Mouse (Mus musculus): ENCODE measurements around the gene Nebl. TPM values are rescaled to one million over a fixed set of nuclear protein-coding genes. Genes with fewer than 3 reads are reported as not detected.

Nebl gene
- total RNA-seq, 2 experiments from 2014 or later: 481 to 506 TPM

- intact Hi-C loops (cut with DNase I): no loop called here
- DNase-seq: no peak
Observed at GRCm38 (mm10) chr2:17714124-17714523, 17.1 kb downstream of the Nebl start.

GRCm38 (mm10) chr2:17711216-17711615, 20.0 kb downstream of the Nebl start:
- intact Hi-C loops (cut with DNase I): no loop called here
- DNase-seq: no peak

- DNase-seq: no peak
- intact Hi-C loops (cut with DNase I): no loop called here
Observed at GRCm38 (mm10) chr2:17710083-17710482, 21.2 kb downstream of the Nebl start.

- intact Hi-C loops (cut with DNase I): no loop called here
- no peak for DNase-seq
Observed at GRCm38 (mm10) chr2:17705964-17706363, 25.3 kb downstream of the Nebl start.

- no peak for DNase-seq
Observed at GRCm38 (mm10) chr2:17705426-17705825, 25.8 kb downstream of the Nebl start.

GRCm38 (mm10) chr2:17703170-17703512, 28.1 kb downstream of the Nebl start:
- intact Hi-C loops (cut with DNase I): no loop called here
- DNase-seq: no peak

More at GRCm38 (mm10) chr2:17705426-17705825, 25.8 kb downstream of the Nebl start:
- intact Hi-C loops (cut with DNase I): no loop called here

- no peak for DNase-seq
Observed at GRCm38 (mm10) chr2:17702481-17703169, 28.6 kb downstream of the Nebl start.

GRCm38 (mm10) chr2:17698161-17699087, 32.8 kb downstream of the Nebl start:
- intact Hi-C loops (cut with DNase I): no loop called here
- DNase-seq: no peak

More at GRCm38 (mm10) chr2:17702481-17703169, 28.6 kb downstream of the Nebl start:
- intact Hi-C loops (cut with DNase I): no loop called here

- intact Hi-C loops (cut with DNase I): no loop called here
- DNase-seq: no peak
Observed at GRCm38 (mm10) chr2:17692926-17693325, 38.3 kb downstream of the Nebl start.

- intact Hi-C loops (cut with DNase I): no loop called here
- DNase-seq: no peak
Observed at GRCm38 (mm10) chr2:17690264-17690663, 41.0 kb downstream of the Nebl start.

GRCm38 (mm10) chr2:17687141-17687540, 44.1 kb downstream of the Nebl start:
- intact Hi-C loops (cut with DNase I): no loop called here
- DNase-seq: no peak

GRCm38 (mm10) chr2:17683326-17684040, 47.8 kb downstream of the Nebl start:
- DNase-seq: no peak
- intact Hi-C loops (cut with DNase I): no loop called here

GRCm38 (mm10) chr2:17672156-17672555, 59.1 kb downstream of the Nebl start:
- intact Hi-C loops (cut with DNase I): no loop called here
- no peak for DNase-seq

- DNase-seq: no peak
- intact Hi-C loops (cut with DNase I): no loop called here
Observed at GRCm38 (mm10) chr2:17671566-17671965, 59.7 kb downstream of the Nebl start.

GRCm38 (mm10) chr2:17669953-17670352, 61.3 kb downstream of the Nebl start:
- intact Hi-C loops (cut with DNase I): no loop called here
- no peak for DNase-seq

- no peak for DNase-seq
- intact Hi-C loops (cut with DNase I): no loop called here
Observed at GRCm38 (mm10) chr2:17669000-17669399, 62.3 kb downstream of the Nebl start.

GRCm38 (mm10) chr2:17658176-17658575, 73.1 kb downstream of the Nebl start:
- DNase-seq: no peak
- intact Hi-C loops (cut with DNase I): no loop called here

GRCm38 (mm10) chr2:17650147-17650834, 81.0 kb downstream of the Nebl start:
- DNase-seq: no peak
- intact Hi-C loops (cut with DNase I): no loop called here

- intact Hi-C loops (cut with DNase I): no loop called here
Observed at GRCm38 (mm10) chr2:17649728-17650127, 81.5 kb downstream of the Nebl start.

More at GRCm38 (mm10) chr2:17649728-17650127, 81.5 kb downstream of the Nebl start:
- no peak for DNase-seq
